Mouse (Mus musculus): ENCODE data around the gene Rnf168. TPM values are rescaled to one million over a fixed set of nuclear protein-coding genes. Genes with fewer than 3 reads are reported as not detected.

Gene Rnf168
- polyA plus RNA-seq, 1 experiment from 2014 or later: 29.7 TPM

MicroRNA genes within 50 kb of the gene (microRNA counts, 519-probe panel; counts per million panel counts)
- microRNA mmu-miR-1946a: 110 counts per million, percentile 56 among the panel's probes with 10 or more counts

Small RNA genes lying within 50 kb of the gene (microRNA-seq; reads per million reads assigned to microRNA genes)
- gene Mir1946a: not detected

Other genes with a start within 250 kb of the Rnf168 start
- 41.9 and 43.6 TPM in 2 replicates for gene Pak2, start 198.1 kb upstream of the Rnf168 start, polyA plus RNA-seq (2015; fragmentation: Nextera tagmentation; extraction: Ambion mirVana)
- 149 and 153 TPM in 2 replicates for gene Pigx, start 177.7 kb upstream of the Rnf168 start, polyA plus RNA-seq (2015; fragmentation: Nextera tagmentation; extraction: Ambion mirVana)
- 45.6 and 46.9 TPM in 2 replicates for gene Cep19, start 177.7 kb upstream of the Rnf168 start, polyA plus RNA-seq (2015; fragmentation: Nextera tagmentation; extraction: Ambion mirVana)
- 5.9 and 7.1 TPM in 2 replicates for gene Nrros, start 111.9 kb upstream of the Rnf168 start, polyA plus RNA-seq (2015; fragmentation: Nextera tagmentation; extraction: Ambion mirVana)
- gene Bex6, start 97.6 kb upstream of the Rnf168 start, polyA plus RNA-seq (2015; fragmentation: Nextera tagmentation; extraction: Ambion mirVana): not detected in 2 replicates
- gene Fbxo45, start 30.3 kb upstream of the Rnf168 start, polyA plus RNA-seq (2015; fragmentation: Nextera tagmentation; extraction: Ambion mirVana): 8.3 and 8.4 TPM in 2 replicates
- gene Wdr53, start 30.2 kb upstream of the Rnf168 start, polyA plus RNA-seq (2015; fragmentation: Nextera tagmentation; extraction: Ambion mirVana): 15.6 and 16.2 TPM in 2 replicates
- 0.14 and 0.15 TPM in 2 replicates for gene Smco1, start 6.0 kb upstream of the Rnf168 start, polyA plus RNA-seq (2015; fragmentation: Nextera tagmentation; extraction: Ambion mirVana)
- 28.5 and 33.1 TPM in 2 replicates for gene Ubxn7, start 54.8 kb downstream of the Rnf168 start, polyA plus RNA-seq (2015; fragmentation: Nextera tagmentation; extraction: Ambion mirVana)
- gene Tm4sf19, start 123.0 kb downstream of the Rnf168 start, polyA plus RNA-seq (2015; fragmentation: Nextera tagmentation; extraction: Ambion mirVana): not detected in 2 replicates
- 30.1 and 38.8 TPM in 2 replicates for gene Tctex1d2, start 142.2 kb downstream of the Rnf168 start, polyA plus RNA-seq (2015; fragmentation: Nextera tagmentation; extraction: Ambion mirVana)
- gene Pcyt1a, start 153.5 kb downstream of the Rnf168 start, polyA plus RNA-seq (2015; fragmentation: Nextera tagmentation; extraction: Ambion mirVana): 47.8 and 48.0 TPM in 2 replicates
- 0.27 and 0.39 TPM in 2 replicates for gene Slc51a, start 210.4 kb downstream of the Rnf168 start, polyA plus RNA-seq (2015; fragmentation: Nextera tagmentation; extraction: Ambion mirVana)
- not detected in 2 replicates for gene Zdhhc19, start 218.8 kb downstream of the Rnf168 start, polyA plus RNA-seq (2015; fragmentation: Nextera tagmentation; extraction: Ambion mirVana)